Mouse (Mus musculus) heart, adult 2 months (tissue): ENCODE results near the gene Polr1c.

Experiments
- CTCF ChIP-seq: fragments of 200-600 bp; IDR thresholded peaks from 2 replicates; pipeline ENCODE4 v1.8.1; 2022; ENCODE audit warnings: antibody characterized with exemption, mild to moderate bottlenecking, moderate library complexity
- EP300 ChIP-seq: fragments of 200-500 bp; IDR thresholded peaks from 2 replicates; pipeline ENCODE4 v1.6.1; 2011; ENCODE audit warnings: low read depth, low read length, control low read depth; ENCODE audit not compliant: insufficient read depth
- POLR2A ChIP-seq: fragments of 200-500 bp; IDR thresholded peaks from 2 replicates; pipeline ENCODE4 v1.6.1; 2011; ENCODE audit warnings: mild to moderate bottlenecking, low read depth, low read length, control low read depth; ENCODE audit not compliant: insufficient read depth

GRCm38 (mm10) chr17:46268026-46268720 is 20.3 kb upstream of the Polr1c start:
- TF ChIP-seq CTCF (no peak), EP300 (no peak), POLR2A (no peak)
